Mouse (Mus musculus) left cerebral cortex, adult 8-10 months (tissue): ENCODE results near the gene Tmem40. TPM values are rescaled to one million over a fixed set of nuclear protein-coding genes. Genes with fewer than 3 reads are reported as not detected.

ENCODE experiments used
- DNase-seq, 2 experiments: peaks; one replicate each; pipeline ENCODE4 v3.0.0; 2022; ENCODE audit warnings: low spot score in 2 of 2
- total RNA-seq, 4 experiments: library from RNA; stranded (reverse); gene quantifications; 2 replicates each; pipeline ENCODE4 v1.2.4; 2022

The Tmem40 gene
- 1 to 10 TPM in 3 of 4 experiments, under 1 TPM in 1; 0.57 to 1.8 (median 1.6) TPM for total RNA-seq

GRCm38 (mm10) chr6:115761995-115762756 lies at the start of gene Tmem40:
Gene Tmem40, minus strand, starts transcription at chr6:115762410.
- DNase-seq, result no peak

- DNase-seq, result no peak
Observed at GRCm38 (mm10) chr6:115811606-115812005, 49.4 kb upstream of the Tmem40 start.

- DNase-seq, result peak; percentile 77 to 83
Observed at GRCm38 (mm10) chr6:115808488-115809231, 46.5 kb upstream of the Tmem40 start, which contains the start of gene Rpl32. Gene Rpl32, minus strand, starts transcription at chr6:115808747.

DNA sequence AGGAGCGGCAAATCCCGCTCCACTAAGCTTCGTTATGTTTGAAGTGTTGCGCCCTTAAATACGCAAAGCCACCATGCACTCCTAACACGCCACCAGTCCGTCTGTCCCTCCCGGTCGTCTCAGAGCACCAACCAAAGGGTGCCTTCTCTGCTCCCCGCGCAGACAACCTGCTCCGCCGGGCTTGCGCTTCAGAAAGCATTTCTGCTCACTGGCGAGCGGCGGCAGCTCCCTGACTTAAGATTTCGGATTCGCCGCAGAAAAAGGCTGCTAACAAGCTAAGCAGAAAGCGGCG lies 45.9 kb upstream of the Tmem40 start:
- DNase-seq, result no peak

DNA sequence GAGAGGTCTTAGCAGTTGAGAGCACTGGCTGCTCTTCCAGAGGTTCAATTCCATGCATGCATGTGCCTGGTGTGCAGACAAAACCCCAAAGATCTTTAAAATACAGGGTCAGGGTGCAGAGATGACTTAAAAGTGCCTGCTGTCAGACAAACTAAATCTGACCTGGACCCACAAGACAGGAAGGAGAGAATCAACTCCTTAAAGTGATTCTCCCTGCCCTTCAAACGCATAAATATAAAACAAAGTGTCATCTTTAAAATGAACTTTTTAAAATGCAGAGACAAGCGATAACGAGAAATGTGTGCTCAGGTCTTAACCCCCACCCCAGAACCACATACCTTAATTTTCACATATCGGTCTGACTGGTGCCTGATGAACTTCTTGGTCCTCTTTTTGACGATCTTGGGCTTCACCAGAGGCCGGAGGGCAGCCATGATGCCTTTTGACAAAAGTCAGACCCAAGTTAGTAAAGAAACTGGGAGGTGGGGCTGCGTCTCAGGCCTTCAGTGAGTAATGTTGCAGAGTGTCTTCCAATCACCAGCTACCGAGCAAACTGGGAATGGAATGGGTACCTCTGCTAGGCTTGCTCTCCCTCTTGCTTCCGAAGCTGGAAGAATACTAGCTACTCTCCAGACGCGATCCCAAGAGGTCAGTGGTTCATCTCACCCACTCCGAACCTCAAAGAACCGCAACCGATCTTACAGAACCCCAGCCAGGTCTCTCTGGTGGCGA lies 45.4 kb upstream of the Tmem40 start:
- DNase-seq, result no peak

DNA sequence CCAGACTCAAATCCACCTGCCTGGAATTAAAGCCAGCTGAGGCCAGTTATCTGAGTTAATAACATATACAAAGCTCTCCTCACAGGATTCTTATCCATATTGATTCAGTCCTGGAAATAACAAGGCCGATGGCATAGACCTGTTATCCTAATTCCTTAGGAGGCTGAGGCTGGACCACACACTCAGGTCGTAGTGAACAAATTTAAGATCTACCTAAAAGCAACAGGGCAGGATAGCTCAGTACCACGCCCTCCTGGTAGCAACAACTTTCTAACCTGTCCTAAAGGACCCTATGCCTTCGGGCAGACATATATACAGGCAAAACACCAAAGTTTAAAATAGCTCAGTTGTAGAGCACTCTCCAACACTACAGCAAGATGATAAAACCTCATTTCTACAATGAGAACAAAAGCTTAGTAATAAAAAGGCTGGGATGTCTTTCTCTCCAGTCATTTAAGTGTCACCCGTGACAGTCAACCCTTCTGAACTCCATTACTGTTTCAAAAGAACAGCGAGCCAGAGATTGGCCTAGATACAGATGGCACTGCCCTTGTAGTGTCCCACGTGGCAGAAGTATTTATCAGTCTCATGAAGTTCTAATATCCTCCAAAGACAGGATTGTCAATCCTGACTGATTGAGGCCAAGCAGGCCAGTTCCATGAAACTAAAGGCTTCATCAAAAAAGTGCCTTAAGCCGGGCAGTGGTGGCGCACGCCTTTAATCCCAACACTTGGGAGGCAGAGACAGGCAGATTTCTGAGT lies 42.4 kb upstream of the Tmem40 start:
- no peak for DNase-seq

- DNase-seq, result peak in 1 of 2 experiments; percentile 65
Observed at GRCm38 (mm10) chr6:115803541-115804382, 41.6 kb upstream of the Tmem40 start.

- DNase-seq, result no peak
Observed at GRCm38 (mm10) chr6:115801811-115802210, 39.6 kb upstream of the Tmem40 start.

DNA sequence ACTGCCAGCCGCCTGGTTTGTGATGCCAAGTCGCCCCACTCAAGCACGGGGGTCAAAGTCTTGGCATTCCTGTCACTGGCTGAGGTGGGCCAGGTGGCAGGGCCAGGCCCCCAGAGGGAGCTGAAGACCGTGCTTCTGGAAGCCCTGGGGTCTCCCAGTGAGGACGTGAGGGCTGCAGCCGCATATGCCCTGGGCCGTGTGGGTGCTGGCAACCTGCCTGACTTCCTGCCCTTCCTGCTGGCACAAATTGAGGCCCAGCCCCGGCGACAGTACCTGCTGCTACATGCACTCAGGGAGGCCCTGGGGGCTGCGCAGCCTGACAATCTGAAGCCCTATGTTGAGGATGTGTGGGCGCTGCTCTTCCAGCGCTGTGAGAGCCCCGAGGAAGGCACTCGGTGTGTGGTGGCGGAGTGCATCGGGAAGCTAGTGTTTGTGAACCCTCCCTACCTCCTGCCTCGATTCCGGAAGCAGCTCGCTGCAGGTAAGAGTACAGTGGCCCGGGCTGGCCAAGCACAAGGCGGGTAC lies 30.5 kb upstream of the Tmem40 start:
- no peak for DNase-seq

- no peak for DNase-seq
Observed at GRCm38 (mm10) chr6:115791842-115792686, 29.9 kb upstream of the Tmem40 start.

- no peak for DNase-seq
Observed at GRCm38 (mm10) chr6:115791016-115791415, 28.8 kb upstream of the Tmem40 start.

GRCm38 (mm10) chr6:115782781-115783180 lies 20.6 kb upstream of the Tmem40 start:
- DNase-seq, result no peak

DNA sequence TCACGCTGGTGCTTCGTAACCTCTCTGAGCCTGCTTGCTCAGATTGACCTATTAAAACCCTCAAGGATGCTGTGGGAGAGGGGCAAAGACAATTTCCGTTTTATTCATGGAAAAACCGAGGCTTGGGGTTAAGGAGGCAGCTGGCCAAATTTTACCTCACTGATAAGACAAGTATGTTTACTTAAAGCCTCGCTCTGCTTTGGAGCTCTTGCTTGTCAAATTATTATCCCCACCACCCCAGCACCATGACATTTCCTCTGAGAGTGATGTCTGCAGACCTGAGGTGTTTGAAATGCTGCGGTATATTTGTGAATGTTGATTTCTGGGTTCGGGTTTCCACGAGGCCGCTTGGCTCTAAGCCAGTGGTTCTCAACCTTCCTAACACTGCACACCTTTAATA lies 14.2 kb upstream of the Tmem40 start:
- DNase-seq, result no peak

- no peak for DNase-seq
Observed at GRCm38 (mm10) chr6:115775838-115776237, 13.6 kb upstream of the Tmem40 start.

DNA sequence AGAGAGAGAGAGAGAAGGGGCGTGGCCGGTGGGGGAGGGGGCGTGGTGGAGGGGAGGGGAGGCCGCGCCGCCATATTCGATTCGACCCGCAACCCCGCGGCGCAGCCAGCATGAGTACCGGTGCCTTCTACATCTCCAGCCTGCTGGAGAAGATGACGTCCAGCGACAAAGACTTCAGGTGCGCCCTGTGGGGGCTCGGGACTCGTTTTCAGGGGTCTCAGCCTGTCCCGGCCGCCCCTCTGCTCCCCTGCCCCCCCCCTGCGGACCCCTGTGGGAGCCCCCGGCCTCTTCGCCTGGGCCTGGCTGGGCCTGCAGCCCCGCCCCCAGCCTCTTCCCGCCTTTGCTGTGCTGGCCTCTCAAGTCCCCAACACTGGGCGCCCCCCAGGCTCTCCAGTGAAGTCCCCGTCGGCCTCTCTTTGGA lies 12.3 kb upstream of the Tmem40 start, which contains the start of gene Cand2:
Gene Cand2, plus strand, starts transcription at position 38 of the 421 bp plus-strand sequence.
- no peak for DNase-seq

DNA sequence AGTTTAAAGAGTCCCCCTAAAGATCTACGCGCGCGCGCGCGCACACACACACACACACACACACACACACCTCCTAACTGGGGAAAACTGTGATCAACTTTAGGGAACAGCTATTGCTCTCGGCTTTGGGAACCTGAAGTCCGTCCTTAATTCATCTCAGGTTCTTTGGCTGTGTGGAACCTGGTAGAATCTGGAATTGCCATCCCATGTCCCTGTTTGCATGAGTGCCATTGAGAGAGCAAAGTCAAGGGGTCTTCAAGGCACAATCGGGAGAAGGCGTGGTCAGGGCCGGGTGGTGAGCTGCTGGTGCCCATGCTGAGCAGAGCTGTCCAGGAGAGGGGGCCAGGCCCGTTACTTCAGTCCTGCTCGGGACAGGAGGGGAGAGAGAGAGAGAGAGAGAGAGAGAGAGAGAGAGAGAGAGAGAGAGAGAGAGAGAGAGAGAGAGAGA lies 11.8 kb upstream of the Tmem40 start:
- no peak for DNase-seq

DNA sequence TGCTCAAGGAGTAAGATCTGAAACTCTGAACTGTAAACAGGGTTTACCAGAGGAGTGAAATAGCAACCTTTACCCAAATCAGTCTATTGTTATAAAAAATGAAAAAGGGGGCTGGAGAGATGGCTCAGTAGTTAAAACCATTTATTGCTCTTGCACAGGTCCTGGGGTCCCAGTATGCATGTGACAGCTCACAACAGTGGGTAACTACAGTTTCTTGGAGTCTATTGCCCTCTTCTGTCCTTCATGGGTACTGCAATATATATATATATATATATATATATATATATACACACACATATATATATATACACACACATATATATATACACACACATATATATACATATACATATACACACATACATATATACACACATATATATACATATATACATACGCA lies 10.4 kb upstream of the Tmem40 start:
- DNase-seq, result no peak

DNA sequence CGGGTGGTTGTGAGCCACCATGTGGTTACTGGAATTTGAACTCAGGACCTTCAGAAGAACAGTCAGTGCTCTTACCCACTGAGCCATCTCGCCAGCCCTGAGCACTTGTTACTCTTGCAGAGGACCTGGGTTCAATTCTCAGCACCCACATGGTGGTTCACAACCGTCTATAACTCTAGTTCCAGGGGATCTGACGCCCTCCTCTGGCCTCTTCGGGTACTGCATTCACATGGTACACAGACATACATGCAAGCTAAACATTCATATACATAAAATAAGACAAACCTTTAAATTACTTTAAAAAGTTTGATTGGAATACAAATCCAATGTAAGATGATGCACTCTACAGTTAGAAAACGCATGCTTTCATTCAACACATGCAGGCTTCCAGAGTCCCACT lies 10.0 kb upstream of the Tmem40 start:
- no peak for DNase-seq

- DNase-seq, result no peak
Observed at GRCm38 (mm10) chr6:115770852-115771251, 8.6 kb upstream of the Tmem40 start.
